Mouse (Mus musculus): ENCODE measurements at regions not wholly inside any gene's neighbourhood (a gene's known extent, or its start where the extent isn't known, plus 50 kb on each side); places are given as distances from the start of the nearest gene placed in this dataset.

DNA sequence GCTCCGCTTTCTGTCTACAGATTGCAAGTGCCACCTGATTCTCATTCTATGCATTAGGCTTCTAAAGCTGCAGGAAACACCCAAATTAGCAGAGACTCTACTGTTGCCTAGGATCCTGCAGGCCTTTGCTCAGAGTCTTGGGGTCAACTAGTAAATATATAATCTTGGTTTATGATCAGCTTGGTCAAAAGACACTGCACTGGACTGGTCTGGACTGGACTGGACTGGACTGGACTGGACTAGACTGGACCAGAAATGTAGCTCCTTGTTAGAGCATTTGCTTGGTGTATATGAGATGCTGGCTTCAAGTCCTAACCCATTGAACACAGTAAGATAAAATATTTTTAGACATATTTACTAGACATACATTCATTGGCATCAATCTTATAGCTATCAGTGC lies 53.7 kb upstream of the Car8 start:
- TF ChIP-seq CTCF (IDR thresholded peaks at IDR 0.05; ENCODE audit: low read depth), result no peak
- TF ChIP-seq EP300 (IDR thresholded peaks at IDR 0.05; ENCODE audit: low read depth), result no peak

Data from liver, embryonic 14.5 days (tissue).